In genomic region chr8:76127486-76127885, GRCm38 (mm10) we compare ENCODE assay signal across 13 mouse cellular contexts.
A peak's percentile ranks its signal among the peaks of the same experiment; 100 is the strongest.
DNase-seq lines count a peak whose midpoint lies in the region; ATAC-seq and TF ChIP-seq lines count a peak whose summit lies in the region.
"Had no signal": no experiment of that assay in that cellular context is flagged by ENCODE, and none has a peak within 500 bp of the region (broad histone marks: within the 10 kb centered on the region; RNA-seq: fewer than 3 reads in every experiment).

No protein-coding gene starts in this region.

- no peaks in the 10 kb centered on the region for H3K36me3 ChIP-seq in heart, embryonic 15.5 days
- no peaks in the 10 kb centered on the region for H3K36me3 ChIP-seq in intestine, postnatal 0 days (ENCODE audit: control insufficient read depth, insufficient read depth)
- no peaks in the 10 kb centered on the region for H3K36me3 ChIP-seq in lung, postnatal 0 days (ENCODE audit: insufficient read depth, low read length)
- H3K36me3 ChIP-seq: intestine, embryonic 15.5 days; limb, embryonic 13.5 days had no signal

- no peaks in the 10 kb centered on the region for H3K27me3 ChIP-seq in heart, embryonic 15.5 days
- H3K27me3 ChIP-seq in intestine, postnatal 0 days (replicated peaks; ENCODE audit: control insufficient read depth, insufficient read depth, low read length): no peaks in the 10 kb centered on the region
- no peaks in the 10 kb centered on the region for H3K27me3 ChIP-seq in lung, postnatal 0 days (replicated peaks; ENCODE audit: insufficient read depth, low read length)
- H3K27me3 ChIP-seq: intestine, embryonic 15.5 days; limb, embryonic 13.5 days had no signal

- intact Hi-C loops in left cerebral cortex, postnatal 4 days (cut with DNase I): no loop called here
- intact Hi-C loops in left cerebral cortex, postnatal 25 days (cut with DNase I): no loop called here

- no peak overlapping the region for H3K4me3 ChIP-seq in heart, embryonic 15.5 days
- no peak overlapping the region for H3K4me3 ChIP-seq in intestine, postnatal 0 days (ENCODE audit: low read depth, low read length)
- H3K4me3 ChIP-seq in lung, postnatal 0 days (ENCODE audit: low read depth, low read length): no peak overlapping the region
- H3K4me3 ChIP-seq: intestine, embryonic 15.5 days; layer of hippocampus, adult 2 months; limb, embryonic 13.5 days had no signal

- 26% methylated on average over 2 of the region's 2 CpGs for WGBS in heart, embryonic 15.5 days
- 80% methylated on average over 2 of the region's 2 CpGs for WGBS in intestine, postnatal 0 days
- 52% methylated on average over 2 of the region's 2 CpGs for WGBS in lung, postnatal 0 days

- ATAC-seq in heart, embryonic 15.5 days (replicated peaks; ENCODE audit: insufficient number of reproducible peaks, insufficient read depth, low FRiP score, low read depth): peak; percentile 81
- no peak for ATAC-seq in intestine, postnatal 0 days
- ATAC-seq in lung, postnatal 0 days: no peak
- ATAC-seq: intestine, embryonic 15.5 days had no signal

- H3K27ac ChIP-seq in heart, embryonic 15.5 days: peak overlapping the region; percentile 69
- no peak overlapping the region for H3K27ac ChIP-seq in intestine, postnatal 0 days (ENCODE audit: low read depth, low read length)
- H3K27ac ChIP-seq in lung, postnatal 0 days (ENCODE audit: low read length): no peak overlapping the region
- H3K27ac ChIP-seq: intestine, embryonic 15.5 days; layer of hippocampus, adult 2 months; limb, embryonic 13.5 days had no signal

- no peak overlapping the region for H3K4me2 ChIP-seq in heart, embryonic 15.5 days
- no peak overlapping the region for H3K4me2 ChIP-seq in intestine, postnatal 0 days (replicated peaks; ENCODE audit: low read depth)
- H3K4me2 ChIP-seq in lung, postnatal 0 days (replicated peaks; ENCODE audit: low read depth, low read length): no peak overlapping the region
- H3K4me2 ChIP-seq: intestine, embryonic 15.5 days; limb, embryonic 13.5 days had no signal

- 0 out of 2 replicates have a peak, but pooled peaks cover 2% of the 10 kb centered on the region for H3K4me1 ChIP-seq in heart, embryonic 15.5 days (replicated peaks)
- no peaks in the 10 kb centered on the region for H3K4me1 ChIP-seq in intestine, postnatal 0 days (replicated peaks; ENCODE audit: control insufficient read depth, insufficient read depth, low read length)
- H3K4me1 ChIP-seq in lung, postnatal 0 days (ENCODE audit: insufficient read depth, low read depth, low read length): no peaks in the 10 kb centered on the region
- H3K4me1 ChIP-seq: intestine, embryonic 15.5 days; limb, embryonic 13.5 days had no signal

- H3K9me3 ChIP-seq in heart, embryonic 15.5 days (replicated peaks): no peaks in the 10 kb centered on the region
- H3K9me3 ChIP-seq in intestine, postnatal 0 days (ENCODE audit: control insufficient read depth): no peaks in the 10 kb centered on the region
- no peaks in the 10 kb centered on the region for H3K9me3 ChIP-seq in lung, postnatal 0 days (ENCODE audit: low read length)
- H3K9me3 ChIP-seq: intestine, embryonic 15.5 days; limb, embryonic 13.5 days had no signal

- H3K9ac ChIP-seq in heart, embryonic 15.5 days: no peak overlapping the region
- no peak overlapping the region for H3K9ac ChIP-seq in intestine, postnatal 0 days (ENCODE audit: low read depth, low read length)
- H3K9ac ChIP-seq in lung, postnatal 0 days (replicated peaks; ENCODE audit: low read depth): no peak overlapping the region
- H3K9ac ChIP-seq: intestine, embryonic 15.5 days; limb, embryonic 13.5 days had no signal

- no peak for TF ChIP-seq CTCF in intestine, postnatal 0 days (IDR thresholded peaks at IDR 0.05; ENCODE audit: low read depth)
- no peak for TF ChIP-seq CTCF in lung, postnatal 0 days (IDR thresholded peaks at IDR 0.05)

- peak; percentile 1 for DNase-seq in left cerebral cortex, postnatal 4 days
- DNase-seq in left cerebral cortex, postnatal 25 days (ENCODE audit: low spot score in 2 of 2): no peak
- peak; percentile 59 for DNase-seq in adrenal gland, postnatal 10 days
- peak; percentile 61 for DNase-seq in gastrocnemius, postnatal 10 days
- DNase-seq in thymus, postnatal 14 days: no peak
- DNase-seq in lung, postnatal 0 days (ENCODE audit: low spot score): no peak
- DNase-seq: cerebellum, postnatal 36 days; lung, postnatal 14 days had no signal

- TF ChIP-seq EP300 in lung, postnatal 0 days (IDR thresholded peaks at IDR 0.05): no peak

Comparison
In these comparisons a context has a peak if more than half of its experiments do, and no peak if none do; other contexts are left out.
1. DNase-seq: peak in left cerebral cortex, postnatal 4 days (single experiment), adrenal gland, postnatal 10 days (single experiment) and gastrocnemius, postnatal 10 days (single experiment); none in left cerebral cortex, postnatal 25 days (0 of 2), thymus, postnatal 14 days (single experiment) and lung, postnatal 0 days (single experiment).